In genomic region chr14:80374290-80374689, GRCm38 (mm10) we compare ENCODE assay signal across 18 mouse cellular contexts.
DNase-seq lines count a peak whose midpoint lies in the region; ATAC-seq and TF ChIP-seq lines count a peak whose summit lies in the region.
"Had no signal": no experiment of that assay in that cellular context is flagged by ENCODE, and none has a peak within 500 bp of the region (broad histone marks: within the 10 kb centered on the region; RNA-seq: fewer than 3 reads in every experiment).

No protein-coding gene starts in this region.

- H3K4me1 ChIP-seq in cerebellum, adult 2 months (ENCODE audit: control insufficient read depth, insufficient read depth, low read length) = no peaks in the 10 kb centered on the region
- peaks cover 2% of the 10 kb centered on the region; the same call in 1 of the 2 replicates for H3K4me1 ChIP-seq in forebrain, embryonic 14.5 days (ENCODE audit: control insufficient read depth, insufficient read depth, low read length)
- H3K4me1 ChIP-seq in forebrain, embryonic 16.5 days (replicated peaks; ENCODE audit: control insufficient read depth, insufficient read depth, low read length) = peaks cover 6% of the 10 kb centered on the region
- H3K4me1 ChIP-seq: embryonic facial prominence, embryonic 15.5 days had no signal

- no peak for ATAC-seq in forebrain, embryonic 14.5 days
- ATAC-seq in forebrain, embryonic 16.5 days = no peak
- ATAC-seq: inflammation-experienced regulatory T-cells, adult 6 months had no signal

- no peaks in the 10 kb centered on the region for H3K27me3 ChIP-seq in cerebellum, adult 2 months (ENCODE audit: control insufficient read depth, insufficient read depth, low read length)
- no peaks in the 10 kb centered on the region for H3K27me3 ChIP-seq in forebrain, embryonic 14.5 days (replicated peaks; ENCODE audit: control insufficient read depth, insufficient read depth, low read length)
- H3K27me3 ChIP-seq in forebrain, embryonic 16.5 days (replicated peaks; ENCODE audit: control insufficient read depth, insufficient read depth, low read length) = no peaks in the 10 kb centered on the region
- H3K27me3 ChIP-seq: embryonic facial prominence, embryonic 15.5 days had no signal

- peak; percentile 7 to 12 for DNase-seq in cerebellum, adult 2 months
- no peak for DNase-seq in cerebellum, adult 11 months
- peak; percentile 14 for DNase-seq in forebrain, embryonic 14.5 days (ENCODE audit: low spot score)
- peak; percentile 21 to 40 for DNase-seq in layer of hippocampus, postnatal 10 days (ENCODE audit: low spot score in 2 of 2)
- no peak for DNase-seq in layer of hippocampus, adult 9-11 months
- DNase-seq in telencephalon, adult 2 months (ENCODE audit: low read depth, low spot score) = peak; percentile 6
- DNase-seq: adrenal gland, postnatal 10 days; cerebellum, adult 11-12 months; heart, postnatal 4 days; kidney, adult 18-20 months; lung, postnatal 4 days; midbrain, embryonic 14.5 days; thymus, postnatal 36 days had no signal

- WGBS in cerebellum, adult 2 months = 11% methylated on average over 1 of the region's 1 CpGs
- 93% methylated on average over 1 of the region's 1 CpGs for WGBS in forebrain, embryonic 14.5 days
- WGBS in forebrain, embryonic 16.5 days = 62% methylated on average over 1 of the region's 1 CpGs

- H3K4me3 ChIP-seq in cerebellum, adult 2 months (replicated peaks; ENCODE audit: insufficient read depth, low read depth, low read length) = no peak overlapping the region
- no peak overlapping the region for H3K4me3 ChIP-seq in forebrain, embryonic 14.5 days (ENCODE audit: low read depth, low read length)
- H3K4me3 ChIP-seq in forebrain, embryonic 16.5 days (replicated peaks; ENCODE audit: low read length) = no peak overlapping the region
- H3K4me3 ChIP-seq: embryonic facial prominence, embryonic 15.5 days had no signal

- no peak for TF ChIP-seq CTCF in cerebellum, adult 2 months (IDR thresholded peaks at IDR 0.05; ENCODE audit: borderline replicate concordance, insufficient read depth, low read depth, low read length)

- no peak overlapping the region for H3K27ac ChIP-seq in cerebellum, adult 2 months (ENCODE audit: insufficient read depth, low read length)
- no peak overlapping the region for H3K27ac ChIP-seq in forebrain, embryonic 14.5 days (ENCODE audit: low read depth, low read length)
- no peak overlapping the region for H3K27ac ChIP-seq in forebrain, embryonic 16.5 days (ENCODE audit: low read length)
- H3K27ac ChIP-seq: embryonic facial prominence, embryonic 15.5 days; hindbrain, embryonic 14.5 days; kidney, postnatal 0 days had no signal

- no peaks in the 10 kb centered on the region for H3K9me3 ChIP-seq in forebrain, embryonic 14.5 days (replicated peaks; ENCODE audit: control insufficient read depth, low read length)
- H3K9me3 ChIP-seq in forebrain, embryonic 16.5 days (ENCODE audit: control insufficient read depth, low read length) = no peaks in the 10 kb centered on the region
- H3K9me3 ChIP-seq: embryonic facial prominence, embryonic 15.5 days had no signal

- no peak for TF ChIP-seq POLR2A in cerebellum, adult 2 months (IDR thresholded peaks at IDR 0.05; ENCODE audit: borderline replicate concordance, insufficient read depth, low read length)

- no peak overlapping the region for H3K4me2 ChIP-seq in forebrain, embryonic 14.5 days (ENCODE audit: low read length)
- no peak overlapping the region for H3K4me2 ChIP-seq in forebrain, embryonic 16.5 days (ENCODE audit: low read length)
- H3K4me2 ChIP-seq: embryonic facial prominence, embryonic 15.5 days; hindbrain, embryonic 14.5 days had no signal

- H3K9ac ChIP-seq in forebrain, embryonic 14.5 days (ENCODE audit: low read length) = no peak overlapping the region
- no peak overlapping the region for H3K9ac ChIP-seq in forebrain, embryonic 16.5 days (replicated peaks; ENCODE audit: low read depth, low read length)
- H3K9ac ChIP-seq: embryonic facial prominence, embryonic 15.5 days; hindbrain, embryonic 14.5 days had no signal

- H3K36me3 ChIP-seq in forebrain, embryonic 14.5 days (ENCODE audit: control insufficient read depth, insufficient read depth, low read length) = no peaks in the 10 kb centered on the region
- H3K36me3 ChIP-seq in forebrain, embryonic 16.5 days (ENCODE audit: control insufficient read depth, insufficient read depth) = no peaks in the 10 kb centered on the region
- H3K36me3 ChIP-seq: embryonic facial prominence, embryonic 15.5 days had no signal

Comparison
In these comparisons a context has a peak if more than half of its experiments do, and no peak if none do; other contexts are left out.
1. DNase-seq: peak in cerebellum, adult 2 months (2 of 2), forebrain, embryonic 14.5 days (single experiment), layer of hippocampus, postnatal 10 days (2 of 2) and telencephalon, adult 2 months (single experiment); none in cerebellum, adult 11 months (single experiment) and layer of hippocampus, adult 9-11 months (single experiment).